Mouse (Mus musculus) forebrain, embryonic 14.5 days (tissue): Measurements from ENCODE around the gene Otud7a. TPM values are rescaled to one million over a fixed set of nuclear protein-coding genes. Genes with fewer than 3 reads are reported as not detected.

Experiments used
- ATAC-seq: fragments of 200-750 bp; cut with Nextera tagmentation; 2 replicates; pipeline ENCODE4 v1.8.0; 2017; ENCODE audit warnings: mild to moderate bottlenecking, moderate library complexity
- DNase-seq: peaks from one replicate; pipeline ENCODE4 v3.0.0-alpha.2; 2015; ENCODE audit warnings: low spot score
- H3K27ac ChIP-seq: fragments of 300-500 bp; sonication (generic); 2 replicates; pipeline ENCODE4 v1.5.1; 2014; ENCODE audit warnings: low read depth, mild to moderate bottlenecking, control low read depth, low read length, moderate library complexity
- H3K27me3 ChIP-seq: fragments of 300-500 bp; sonication (generic); replicated peaks from 2 replicates; pipeline ENCODE4 v1.6.1; 2014; ENCODE audit warnings: low read length, control low read depth, mixed read lengths; ENCODE audit not compliant: control insufficient read depth, insufficient read depth
- H3K36me3 ChIP-seq: fragments of 300-500 bp; sonication (generic); 2 replicates; pipeline ENCODE4 v1.6.1; 2014; ENCODE audit warnings: low read length, control low read depth; ENCODE audit not compliant: control insufficient read depth, insufficient read depth
- H3K4me1 ChIP-seq: fragments of 300-500 bp; sonication (generic); 2 replicates; pipeline ENCODE4 v1.6.1; 2014; ENCODE audit warnings: antibody characterized with exemption, low read length, control low read depth; ENCODE audit not compliant: control insufficient read depth, insufficient read depth
- H3K4me2 ChIP-seq: fragments of 300-500 bp; sonication (generic); 2 replicates; pipeline ENCODE4 v1.6.1; 2014; ENCODE audit warnings: mild to moderate bottlenecking, control low read depth, low read length
- H3K4me3 ChIP-seq: fragments of 300-500 bp; sonication (generic); 2 replicates; pipeline ENCODE4 v1.5.1; 2014; ENCODE audit warnings: low read depth, low read length, control low read depth
- H3K9ac ChIP-seq: fragments of 300-500 bp; sonication (generic); 2 replicates; pipeline ENCODE4 v1.6.1; 2014; ENCODE audit warnings: mild to moderate bottlenecking, low read length, control low read depth, moderate library complexity
- H3K9me3 ChIP-seq: fragments of 300-500 bp; sonication (generic); replicated peaks from 2 replicates; pipeline ENCODE4 v1.6.1; 2016; ENCODE audit warnings: low read length, control low read depth, mixed read lengths; ENCODE audit not compliant: control insufficient read depth
- WGBS: fragments of 180-500 bp; shearing (Covaris S2); extraction: QIAGEN DNeasy Blood & Tissue Kit; methylation state at CpG from one replicate; pipeline ENCODE4 v1.1.7; 2014; 5-methylcytosine and 5-hydroxymethylcytosine counted together
- polyA plus RNA-seq: library from polyadenylated mRNA; unstranded; fragments of >200 nt; fragmentation: Nextera tagmentation; extraction: Ambion mirVana; gene quantifications from 2 replicates; pipeline ENCODE4 v1.2.1, GENCODE M21; 2014

The Otud7a gene
- polyA plus RNA-seq, 1 experiment from 2014 or later = 2.6 TPM

- Histone ChIP-seq H3K4me2 (peak overlapping the region; percentile 70), H3K9ac (peak overlapping the region; percentile 56), H3K9me3 (no peaks in the 10 kb centered on the region), H3K27ac (peak overlapping the region; percentile 9; the same call in 1 of the 2 replicates), H3K27me3 (peaks cover 71% of the 10 kb centered on the region), H3K36me3 (no peaks in the 10 kb centered on the region), H3K4me1 (peaks cover 12% of the 10 kb centered on the region), H3K4me3 (peak overlapping the region; percentile 41)
- DNase-seq (peak; percentile 62), ATAC-seq (peak; percentile 70)
- under 1% methylated on average over 82 of the region's 97 CpGs for WGBS
These were observed 313.8 kb downstream of the Otud7a start for GRCm38 (mm10) chr7:63758240-63758826.

GRCm38 (mm10) chr7:63759606-63760005, 315.1 kb downstream of the Otud7a start:
- Histone ChIP-seq H3K9ac (no peak overlapping the region), H3K27ac (no peak overlapping the region), H3K27me3 (peaks cover 62% of the 10 kb centered on the region), H3K9me3 (no peaks in the 10 kb centered on the region), H3K36me3 (no peaks in the 10 kb centered on the region), H3K4me1 (peaks cover 3% of the 10 kb centered on the region), H3K4me3 (no peak overlapping the region), H3K4me2 (no peak overlapping the region)
- no peak for DNase-seq
- 25% methylated on average over 5 of the region's 5 CpGs for WGBS
- no peak for ATAC-seq

GRCm38 (mm10) chr7:63762529-63762928, 318.0 kb downstream of the Otud7a start:
- Histone ChIP-seq H3K9me3 (no peaks in the 10 kb centered on the region), H3K27me3 (peaks cover 37% of the 10 kb centered on the region), H3K4me1 (no peaks in the 10 kb centered on the region; the same call in 1 of the 2 replicates), H3K36me3 (no peaks in the 10 kb centered on the region), H3K9ac (no peak overlapping the region), H3K27ac (no peak overlapping the region), H3K4me3 (no peak overlapping the region), H3K4me2 (no peak overlapping the region)
- ATAC-seq = no peak
- DNase-seq = no peak
- 81% methylated on average over 3 of the region's 3 CpGs for WGBS

- H3K27ac ChIP-seq = 0 out of 2 replicates have a peak overlapping the region, but pooled peaks have one; percentile 41
- WGBS = 59% methylated on average over 5 of the region's 5 CpGs
- no peaks in the 10 kb centered on the region for H3K27me3 ChIP-seq
- no peak overlapping the region for H3K4me3 ChIP-seq
- H3K36me3 ChIP-seq = no peaks in the 10 kb centered on the region
- H3K4me1 ChIP-seq = no peaks in the 10 kb centered on the region; the same call in 1 of the 2 replicates
- peak; percentile 26 for DNase-seq
- H3K9me3 ChIP-seq = no peaks in the 10 kb centered on the region
- peak; percentile 57; the same call in 1 of the 2 replicates for ATAC-seq
- H3K4me2 ChIP-seq = no peak overlapping the region
- no peak overlapping the region for H3K9ac ChIP-seq
These were observed 324.0 kb downstream of the Otud7a start for GRCm38 (mm10) chr7:63768398-63769029.

GRCm38 (mm10) chr7:63773268-63773667, 328.7 kb downstream of the Otud7a start:
- Histone ChIP-seq H3K4me3 (no peak overlapping the region), H3K9ac (no peak overlapping the region), H3K36me3 (no peaks in the 10 kb centered on the region), H3K4me1 (no peaks in the 10 kb centered on the region; the same call in 1 of the 2 replicates), H3K4me2 (no peak overlapping the region), H3K9me3 (no peaks in the 10 kb centered on the region), H3K27me3 (no peaks in the 10 kb centered on the region), H3K27ac (no peak overlapping the region)
- no peak for ATAC-seq
- 91% methylated on average over 1 of the region's 1 CpGs for WGBS
- no peak for DNase-seq

GRCm38 (mm10) chr7:63774291-63774690, 329.7 kb downstream of the Otud7a start:
- DNase-seq (no peak), ATAC-seq (no peak)
- Histone ChIP-seq H3K9ac (no peak overlapping the region), H3K36me3 (no peaks in the 10 kb centered on the region), H3K27me3 (no peaks in the 10 kb centered on the region), H3K9me3 (no peaks in the 10 kb centered on the region), H3K4me1 (no peaks in the 10 kb centered on the region), H3K4me2 (no peak overlapping the region), H3K27ac (no peak overlapping the region), H3K4me3 (no peak overlapping the region)
- 34% methylated on average over 1 of the region's 1 CpGs for WGBS

GRCm38 (mm10) chr7:63777328-63777727, 332.8 kb downstream of the Otud7a start:
- Histone ChIP-seq H3K27me3 (no peaks in the 10 kb centered on the region), H3K9me3 (no peaks in the 10 kb centered on the region), H3K9ac (no peak overlapping the region), H3K4me3 (no peak overlapping the region), H3K4me1 (no peaks in the 10 kb centered on the region), H3K27ac (no peak overlapping the region), H3K4me2 (no peak overlapping the region), H3K36me3 (no peaks in the 10 kb centered on the region)
- ATAC-seq (no peak), DNase-seq (no peak)
- WGBS = 91% methylated on average over 4 of the region's 4 CpGs

GRCm38 (mm10) chr7:63780821-63781220, 336.3 kb downstream of the Otud7a start:
- Histone ChIP-seq H3K9me3 (no peaks in the 10 kb centered on the region), H3K36me3 (no peaks in the 10 kb centered on the region), H3K4me3 (no peak overlapping the region), H3K4me2 (no peak overlapping the region), H3K27ac (no peak overlapping the region), H3K27me3 (no peaks in the 10 kb centered on the region), H3K4me1 (no peaks in the 10 kb centered on the region), H3K9ac (no peak overlapping the region)
- 90% methylated on average over 3 of the region's 3 CpGs for WGBS
- ATAC-seq (no peak), DNase-seq (no peak)

GRCm38 (mm10) chr7:63789743-63790142, 345.2 kb downstream of the Otud7a start:
- Histone ChIP-seq H3K9ac (no peak overlapping the region), H3K4me1 (no peaks in the 10 kb centered on the region), H3K4me3 (no peak overlapping the region), H3K36me3 (no peaks in the 10 kb centered on the region), H3K27ac (no peak overlapping the region), H3K9me3 (no peaks in the 10 kb centered on the region), H3K4me2 (no peak overlapping the region), H3K27me3 (no peaks in the 10 kb centered on the region)
- DNase-seq = peak; percentile 51
- WGBS = 25% methylated on average over 5 of the region's 5 CpGs
- peak; percentile 85 for ATAC-seq
